Mouse (Mus musculus) adrenal gland, postnatal 14 days (tissue): Measurements from ENCODE around the gene Cd9. TPM values are rescaled to one million over a fixed set of nuclear protein-coding genes. Genes with fewer than 3 reads are reported as not detected.
"Not testable (repeated sequence)": the region's sequence is repeated elsewhere in the genome, so short reads cannot be mapped to it uniquely, and the experiment has no call there.

Experiments used
- DNase-seq: peaks from one replicate; pipeline ENCODE4 v3.0.0; 2021; ENCODE audit warnings: mixed read lengths
- total RNA-seq: library from RNA; stranded (reverse); gene quantifications from 2 replicates; pipeline ENCODE4 v1.2.3, GENCODE M21; 2021

The Cd9 gene
- total RNA-seq, 1 experiment from 2014 or later: 135 TPM

- DNase-seq: no peak
Measured at GRCm38 (mm10) chr6:125503186-125503802, 8.7 kb upstream of the Cd9 start.

GRCm38 (mm10) chr6:125498062-125498461 is 3.5 kb upstream of the Cd9 start:
- DNase-seq: peak; percentile 28

GRCm38 (mm10) chr6:125496417-125496816 is 1.8 kb upstream of the Cd9 start:
- no peak for DNase-seq

- no peak for DNase-seq
Measured at GRCm38 (mm10) chr6:125495361-125495760, 770 bp upstream of the Cd9 start.

GRCm38 (mm10) chr6:125493147-125493546 is 1.4 kb downstream of the Cd9 start:
- no peak for DNase-seq

- no peak for DNase-seq
Measured at GRCm38 (mm10) chr6:125492664-125493063, 1.9 kb downstream of the Cd9 start.

GRCm38 (mm10) chr6:125492033-125492432 is 2.6 kb downstream of the Cd9 start:
- peak; percentile 43 for DNase-seq

GRCm38 (mm10) chr6:125491393-125491792 is 3.2 kb downstream of the Cd9 start:
- DNase-seq: no peak

- DNase-seq: no peak
Measured at GRCm38 (mm10) chr6:125489881-125490559, 4.6 kb downstream of the Cd9 start.

GRCm38 (mm10) chr6:125485589-125485988 is 9.0 kb downstream of the Cd9 start:
- no peak for DNase-seq

- no peak for DNase-seq
Measured at GRCm38 (mm10) chr6:125484721-125485120, 9.9 kb downstream of the Cd9 start.

- DNase-seq: not testable (repeated sequence)
Measured at GRCm38 (mm10) chr6:125484313-125484660, 10.3 kb downstream of the Cd9 start.

- DNase-seq: peak; percentile 56
Measured at GRCm38 (mm10) chr6:125483515-125484312, 10.9 kb downstream of the Cd9 start.

- peak; percentile 37 for DNase-seq
Measured at GRCm38 (mm10) chr6:125482427-125482831, 12.2 kb downstream of the Cd9 start.

- peak; percentile 56 for DNase-seq
Measured at GRCm38 (mm10) chr6:125481667-125482390, 12.8 kb downstream of the Cd9 start.

GRCm38 (mm10) chr6:125480396-125481361 is 13.9 kb downstream of the Cd9 start:
- peak; percentile 43 for DNase-seq

GRCm38 (mm10) chr6:125479359-125479758 is 15.2 kb downstream of the Cd9 start:
- no peak for DNase-seq

GRCm38 (mm10) chr6:125478135-125479128 is 16.2 kb downstream of the Cd9 start:
- DNase-seq: no peak

GRCm38 (mm10) chr6:125476826-125477589 is 17.6 kb downstream of the Cd9 start:
- no peak for DNase-seq
